In genomic region chr6:113740236-113741217, GRCm38 (mm10) we compare ENCODE assay signal across 7 mouse cellular contexts. TPM values are rescaled to one million over a fixed set of nuclear protein-coding genes. Genes with fewer than 3 reads are reported as not detected.
A peak's percentile ranks its signal among the peaks of the same experiment; 100 is the strongest.
DNase-seq lines count a peak whose midpoint lies in the region; ATAC-seq and TF ChIP-seq lines count a peak whose summit lies in the region.

Sec13 (minus strand) TSS chr6:113740743.

- intact Hi-C loops in left cerebral cortex, postnatal 4 days (cut with DNase I) = no loop called here

- peak; percentile 50 for ATAC-seq in intestine, embryonic 16.5 days
- peak; percentile 89 for ATAC-seq in midbrain, embryonic 12.5 days (ENCODE audit: low FRiP score, low read depth)

- TF ChIP-seq CTCF in small intestine, adult 2 months (IDR thresholded peaks at IDR 0.05; ENCODE audit: extremely low read depth, insufficient read length, insufficient replicate concordance, low read depth, low read length) = no peak

- DNase-seq in adrenal gland, adult 2 months = peak; percentile 88
- peak; percentile 84 for DNase-seq in embryo, embryonic 11.5 days (ENCODE audit: low read depth, low spot score)
- DNase-seq in gastrocnemius, postnatal 4 days (ENCODE audit: low spot score in 2 of 2) = peak; percentile 71 to 85
- peak; percentile 84 for DNase-seq in left cerebral cortex, postnatal 4 days

- peak within 1 kb of the TSS; percentile 50; the same call in 1 of the 2 replicates for H3K27ac ChIP-seq in intestine, embryonic 16.5 days (ENCODE audit: low read length)
- H3K27ac ChIP-seq in midbrain, embryonic 12.5 days (replicated peaks) = 0 out of 2 replicates have a peak within 1 kb of the TSS, but pooled peaks have one; percentile 22
- H3K27ac ChIP-seq in small intestine, adult 2 months (ENCODE audit: insufficient read depth, low read depth, low read length) = peak within 1 kb of the TSS; percentile 56

- no peaks in the 10 kb centered on the region for H3K9me3 ChIP-seq in intestine, embryonic 16.5 days (ENCODE audit: control insufficient read depth, low read length)
- no peaks in the 10 kb centered on the region for H3K9me3 ChIP-seq in midbrain, embryonic 12.5 days

- WGBS in intestine, embryonic 16.5 days = 7% methylated on average over 41 of the region's 41 CpGs
- WGBS in midbrain, embryonic 12.5 days = 6% methylated on average over 41 of the region's 41 CpGs
- 5% methylated on average over 41 of the region's 41 CpGs for WGBS in small intestine, adult 2 months

- TF ChIP-seq POLR2A in small intestine, adult 2 months (IDR thresholded peaks at IDR 0.05; ENCODE audit: low read depth, low read length) = peak; percentile 79; the same call in 1 of the 2 replicates

- H3K27me3 ChIP-seq in intestine, embryonic 16.5 days (replicated peaks; ENCODE audit: control insufficient read depth, insufficient read depth, low read length) = no peaks in the 10 kb centered on the region
- peaks cover 5% of the 10 kb centered on the region; the same call in 1 of the 2 replicates for H3K27me3 ChIP-seq in midbrain, embryonic 12.5 days
- H3K27me3 ChIP-seq in small intestine, adult 2 months (ENCODE audit: control insufficient read depth, insufficient read depth, low read length) = no peaks in the 10 kb centered on the region

- peak within 1 kb of the TSS; percentile 77 for H3K4me2 ChIP-seq in intestine, embryonic 16.5 days (ENCODE audit: low read depth, low read length)
- peak within 1 kb of the TSS; percentile 75 for H3K4me2 ChIP-seq in midbrain, embryonic 12.5 days (replicated peaks)

- H3K4me3 ChIP-seq in intestine, embryonic 16.5 days (ENCODE audit: low read length) = peak within 1 kb of the TSS; percentile 84
- H3K4me3 ChIP-seq in midbrain, embryonic 12.5 days = peak within 1 kb of the TSS; percentile 60
- H3K4me3 ChIP-seq in small intestine, adult 2 months (ENCODE audit: low read depth, low read length) = peak within 1 kb of the TSS; percentile 89

- peak within 1 kb of the TSS; percentile 89 for H3K9ac ChIP-seq in intestine, embryonic 16.5 days (ENCODE audit: low read depth, low read length)
- peak within 1 kb of the TSS; percentile 78 for H3K9ac ChIP-seq in midbrain, embryonic 12.5 days (replicated peaks)

- H3K36me3 ChIP-seq in intestine, embryonic 16.5 days (ENCODE audit: control insufficient read depth, insufficient read depth, low read length) = peaks cover 8% of the 10 kb centered on the region
- peaks cover 26% of the 10 kb centered on the region for H3K36me3 ChIP-seq in midbrain, embryonic 12.5 days
- H3K36me3 ChIP-seq in small intestine, adult 2 months (ENCODE audit: control insufficient read depth, insufficient read depth, low read length) = peaks cover 17% of the 10 kb centered on the region

- H3K4me1 ChIP-seq in intestine, embryonic 16.5 days (ENCODE audit: control insufficient read depth, insufficient read depth, low read length) = peaks cover 9% of the 10 kb centered on the region; the same call in 1 of the 2 replicates
- peaks cover 9% of the 10 kb centered on the region for H3K4me1 ChIP-seq in midbrain, embryonic 12.5 days
- peaks cover 13% of the 10 kb centered on the region for H3K4me1 ChIP-seq in small intestine, adult 2 months (ENCODE audit: control insufficient read depth, insufficient read depth, insufficient read length, low read length)

RNA-seq across cellular contexts. Expression of gene Sec13, which starts in this region (rescaled TPM):
- 100 to 1,000 TPM; 106 to 127 TPM for total RNA-seq in adrenal gland, adult 2 months (2021)
- polyA plus RNA-seq in adrenal gland, adult 2 months (2012; rRNA removed) = 68.8 and 83.0 TPM in 2 replicates
- 100 to 1,000 TPM; 100 to 119 TPM for total RNA-seq in gastrocnemius, postnatal 4 days (2021)
- polyA plus RNA-seq in intestine, embryonic 16.5 days (2015; fragmentation: Nextera tagmentation; extraction: Ambion mirVana) = 307 and 317 TPM in 2 replicates
- total RNA-seq in left cerebral cortex, postnatal 4 days (2021) = 100 to 1,000 TPM; 100 to 104 TPM
- polyA plus RNA-seq in midbrain, embryonic 12.5 days (2016; fragmentation: Nextera tagmentation; extraction: Ambion mirVana) = 222 and 233 TPM in 2 replicates
- polyA plus RNA-seq in small intestine, adult 2 months (2012; rRNA removed) = 168 and 249 TPM in 2 replicates

Comparison
In these comparisons a context has a peak if more than half of its experiments do, and no peak if none do; other contexts are left out.
1. Peak in every context shown above with its lines: DNase-seq, ATAC-seq, H3K4me3 ChIP-seq and H3K27ac ChIP-seq.